Mouse (Mus musculus): ENCODE measurements around the gene A930018P22Rik.
"Not testable (repeated sequence)": the region's sequence is repeated elsewhere in the genome, so short reads cannot be mapped to it uniquely, and the experiment has no call there.

DNA sequence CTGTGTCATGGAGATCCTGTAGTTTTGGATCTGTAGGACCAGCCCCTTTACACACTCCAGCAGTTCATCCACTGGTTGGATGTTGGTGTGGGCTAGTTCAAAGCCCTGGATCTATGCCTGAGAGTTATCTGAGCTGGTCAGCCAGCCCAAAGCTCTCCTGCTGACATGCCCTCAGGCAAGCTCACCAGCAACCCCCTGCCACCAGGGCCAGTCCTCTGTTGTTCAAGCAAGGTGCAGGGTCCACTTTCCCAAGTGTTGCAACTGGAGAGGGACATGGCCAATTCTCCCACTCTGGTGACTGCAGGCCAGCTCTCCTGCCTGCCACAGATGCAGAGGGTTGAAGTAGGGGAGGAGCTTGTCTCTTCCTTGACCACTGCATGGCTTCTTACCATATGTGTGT, 9.0 kb upstream of the A930018P22Rik start:
- TF ChIP-seq MAFK (IDR thresholded peaks at IDR 0.05; ENCODE audit: insufficient read depth, low read depth, low read length); ZC3H11A (IDR thresholded peaks at IDR 0.05; ENCODE audit: borderline replicate concordance, low read depth, low read length); HCFC1 (IDR thresholded peaks at IDR 0.05; ENCODE audit: borderline replicate concordance, insufficient read depth, low read length): not testable (repeated sequence)
